Mouse (Mus musculus): ENCODE data around the gene Grrp1. TPM values are rescaled to one million over a fixed set of nuclear protein-coding genes. Genes with fewer than 3 reads are reported as not detected.
A peak's percentile ranks its signal among the peaks of the same experiment; 100 is the strongest.

The Grrp1 gene
- polyA plus RNA-seq, 1 experiment from 2014 or later, result 5.8 TPM

DNA sequence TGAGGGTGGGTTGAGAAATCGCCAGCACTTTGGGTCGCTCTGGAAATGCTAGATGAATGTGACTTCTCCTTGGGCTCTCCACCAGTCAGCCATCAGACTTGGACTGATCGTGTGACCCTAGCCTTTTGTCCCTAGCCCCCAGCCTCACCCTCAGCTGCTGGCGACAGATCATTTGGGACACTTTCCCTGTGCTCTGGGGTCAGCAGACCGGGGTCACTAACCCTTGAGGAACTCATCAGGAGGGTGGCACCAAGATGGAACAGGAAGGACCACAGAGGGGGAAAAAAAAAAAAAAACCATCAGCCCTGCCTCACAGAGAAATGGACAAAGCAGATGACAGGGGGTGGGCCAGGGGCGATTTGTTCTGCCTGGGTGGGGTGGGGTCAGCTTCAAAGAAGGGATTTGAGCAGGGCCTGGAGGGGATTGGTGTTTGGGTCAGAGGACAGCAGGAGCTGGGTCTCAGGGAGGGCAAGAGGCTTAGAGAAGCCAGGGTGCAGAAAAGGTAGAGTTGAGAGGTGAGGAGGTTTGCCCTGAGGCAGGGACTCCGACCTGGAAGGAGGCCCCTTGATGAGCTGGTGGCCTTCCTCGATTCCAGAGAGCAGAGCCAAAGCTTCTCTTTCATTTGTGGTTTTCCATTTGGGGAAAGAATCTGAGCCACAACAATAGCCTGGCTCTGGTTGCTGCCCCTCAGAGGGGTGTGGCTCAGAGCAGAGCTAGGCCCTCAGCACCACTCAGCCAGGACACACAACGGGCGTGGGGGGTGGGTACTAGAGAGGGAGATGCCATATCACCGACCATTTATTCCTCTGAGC lies 3.5 kb upstream of the Grrp1 start:
- Histone ChIP-seq H3K9ac (ENCODE audit: low read length) (no peak overlapping the region), H3K4me3 (ENCODE audit: low read length) (no peak overlapping the region), H3K27ac (ENCODE audit: low read length) (peak overlapping the region; percentile 34), H3K36me3 (ENCODE audit: control insufficient read depth, insufficient read depth) (no peaks in the 10 kb centered on the region), H3K4me2 (ENCODE audit: low read depth, low read length) (peak overlapping the region; percentile 22), H3K4me1 (ENCODE audit: control insufficient read depth, insufficient read depth, low read length) (peaks cover 28% of the 10 kb centered on the region), H3K27me3 (ENCODE audit: control insufficient read depth, insufficient read depth, low read length) (peaks cover 11% of the 10 kb centered on the region), H3K9me3 (replicated peaks; ENCODE audit: control insufficient read depth, low read length) (no peaks in the 10 kb centered on the region)
- ATAC-seq (replicated peaks; ENCODE audit: extremely low read depth, insufficient read depth, low FRiP score), result no peak
- 33% methylated on average over 11 of the region's 11 CpGs for WGBS

GRCm38 (mm10) chr4:134256407-134257197 lies 2.7 kb upstream of the Grrp1 start:
- Histone ChIP-seq H3K4me2 (ENCODE audit: low read depth, low read length) (peak overlapping the region; percentile 22), H3K9ac (ENCODE audit: low read length) (peak overlapping the region; percentile 7; the same call in 1 of the 2 replicates), H3K36me3 (ENCODE audit: control insufficient read depth, insufficient read depth) (no peaks in the 10 kb centered on the region), H3K4me3 (ENCODE audit: low read length) (no peak overlapping the region), H3K4me1 (ENCODE audit: control insufficient read depth, insufficient read depth, low read length) (peaks cover 35% of the 10 kb centered on the region), H3K27ac (ENCODE audit: low read length) (peak overlapping the region; percentile 38), H3K9me3 (replicated peaks; ENCODE audit: control insufficient read depth, low read length) (no peaks in the 10 kb centered on the region), H3K27me3 (ENCODE audit: control insufficient read depth, insufficient read depth, low read length) (peaks cover 19% of the 10 kb centered on the region)
- ATAC-seq (replicated peaks; ENCODE audit: extremely low read depth, insufficient read depth, low FRiP score), result peak; percentile 34; the same call in 1 of the 2 replicates
- 18% methylated on average over 19 of the region's 19 CpGs for WGBS

DNA sequence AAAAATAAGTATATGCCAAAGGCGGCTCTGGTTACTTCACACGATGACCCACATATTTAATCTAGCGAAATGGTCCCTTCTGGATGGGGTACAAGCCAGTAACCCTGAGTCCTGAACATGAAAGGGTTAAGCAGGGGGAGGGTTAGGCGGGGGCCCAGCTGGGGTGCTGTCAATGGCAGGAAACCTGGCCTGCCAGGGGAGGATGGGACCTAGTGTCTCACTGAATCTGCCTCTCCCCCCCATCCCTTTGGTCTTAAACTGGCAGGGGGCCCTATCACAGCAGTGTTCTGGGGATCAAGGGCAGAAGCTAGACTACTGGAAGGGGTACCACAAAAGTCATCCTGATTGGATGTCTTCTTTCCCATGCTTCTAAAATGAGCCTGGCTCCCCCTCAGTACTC lies 1.9 kb upstream of the Grrp1 start:
- Histone ChIP-seq H3K36me3 (ENCODE audit: control insufficient read depth, insufficient read depth) (no peaks in the 10 kb centered on the region), H3K4me2 (ENCODE audit: low read depth, low read length) (peak overlapping the region; percentile 19; the same call in 1 of the 2 replicates), H3K4me3 (ENCODE audit: low read length) (no peak overlapping the region), H3K9me3 (replicated peaks; ENCODE audit: control insufficient read depth, low read length) (no peaks in the 10 kb centered on the region), H3K27ac (ENCODE audit: low read length) (peak overlapping the region; percentile 38), H3K9ac (ENCODE audit: low read length) (no peak overlapping the region), H3K4me1 (ENCODE audit: control insufficient read depth, insufficient read depth, low read length) (peaks cover 40% of the 10 kb centered on the region), H3K27me3 (ENCODE audit: control insufficient read depth, insufficient read depth, low read length) (peaks cover 24% of the 10 kb centered on the region)
- WGBS, result 50% methylated on average over 4 of the region's 4 CpGs
- no peak for ATAC-seq (replicated peaks; ENCODE audit: extremely low read depth, insufficient read depth, low FRiP score)

DNA sequence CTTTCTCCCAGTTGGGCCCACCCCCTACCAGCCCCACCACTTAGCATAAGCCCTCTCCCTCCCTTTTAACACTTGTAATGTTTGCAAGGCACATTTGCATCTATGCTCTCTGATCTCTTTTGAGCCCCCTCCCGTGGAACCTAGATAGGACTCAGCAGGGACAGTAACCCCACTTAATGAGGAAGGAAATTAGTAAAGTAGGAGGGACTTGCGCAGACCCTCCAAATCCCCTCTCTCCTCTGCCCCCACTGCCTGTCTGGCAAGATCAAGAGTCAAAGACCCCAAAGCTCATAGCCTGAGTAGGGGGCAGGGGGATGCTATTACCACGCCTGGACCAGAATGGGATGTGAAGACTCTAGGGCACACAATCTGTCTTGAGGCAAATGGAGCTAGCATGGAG lies 929 bp upstream of the Grrp1 start:
- Histone ChIP-seq H3K9me3 (replicated peaks; ENCODE audit: control insufficient read depth, low read length) (no peaks in the 10 kb centered on the region), H3K27ac (ENCODE audit: low read length) (no peak overlapping the region), H3K4me1 (ENCODE audit: control insufficient read depth, insufficient read depth, low read length) (peaks cover 46% of the 10 kb centered on the region), H3K36me3 (ENCODE audit: control insufficient read depth, insufficient read depth) (no peaks in the 10 kb centered on the region), H3K9ac (ENCODE audit: low read length) (no peak overlapping the region), H3K4me3 (ENCODE audit: low read length) (no peak overlapping the region), H3K27me3 (ENCODE audit: control insufficient read depth, insufficient read depth, low read length) (peaks cover 34% of the 10 kb centered on the region), H3K4me2 (ENCODE audit: low read depth, low read length) (no peak overlapping the region)
- ATAC-seq (replicated peaks; ENCODE audit: extremely low read depth, insufficient read depth, low FRiP score), result no peak
- 60% methylated on average over 3 of the region's 3 CpGs for WGBS

DNA sequence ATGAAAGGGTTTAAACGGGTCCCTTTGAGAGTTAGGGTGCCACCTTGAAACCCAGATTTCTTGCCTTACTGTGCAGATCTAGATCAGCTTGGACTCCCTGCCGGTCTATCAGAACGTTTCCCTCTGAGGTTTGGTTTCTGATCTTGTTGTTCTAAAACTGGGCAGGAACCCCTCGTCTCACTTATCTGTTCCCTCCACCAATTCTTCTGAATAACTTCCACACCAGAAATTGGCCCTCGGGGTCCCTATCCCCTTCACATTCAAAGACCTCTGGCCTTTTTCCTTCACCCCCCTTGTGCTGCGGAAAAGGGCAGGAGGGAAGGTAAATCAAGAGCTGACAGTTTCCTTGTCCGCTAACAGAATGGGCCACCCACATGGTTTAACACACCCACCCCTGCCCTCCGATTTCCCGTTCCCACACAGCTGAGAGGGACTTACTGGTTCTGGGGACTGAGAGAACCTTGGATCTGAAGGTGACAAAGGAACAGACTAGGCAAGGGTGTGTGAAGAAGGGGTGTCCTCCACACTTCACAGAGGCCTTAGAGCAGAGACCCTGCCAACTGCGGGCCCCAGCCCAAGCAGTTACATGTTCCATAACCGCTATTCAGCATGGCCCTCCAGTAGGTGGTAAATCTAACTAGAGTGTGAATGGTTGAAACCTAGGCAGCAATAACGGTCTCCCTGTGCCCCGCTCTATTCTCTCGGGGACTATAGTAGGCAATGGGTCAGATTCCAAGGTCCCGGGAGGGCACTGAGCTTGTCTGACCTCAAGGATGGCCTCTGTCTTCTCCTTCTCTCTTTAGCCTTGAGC lies 790 bp downstream of the Grrp1 start:
- Histone ChIP-seq H3K27me3 (ENCODE audit: control insufficient read depth, insufficient read depth, low read length) (peaks cover 44% of the 10 kb centered on the region), H3K9ac (ENCODE audit: low read length) (peak overlapping the region; percentile 43), H3K27ac (ENCODE audit: low read length) (peak overlapping the region; percentile 60), H3K9me3 (replicated peaks; ENCODE audit: control insufficient read depth, low read length) (no peaks in the 10 kb centered on the region), H3K4me2 (ENCODE audit: low read depth, low read length) (peak overlapping the region; percentile 94), H3K4me1 (ENCODE audit: control insufficient read depth, insufficient read depth, low read length) (peaks cover 46% of the 10 kb centered on the region), H3K36me3 (ENCODE audit: control insufficient read depth, insufficient read depth) (no peaks in the 10 kb centered on the region), H3K4me3 (ENCODE audit: low read length) (peak overlapping the region; percentile 61)
- 43% methylated on average over 15 of the region's 15 CpGs for WGBS
- ATAC-seq (replicated peaks; ENCODE audit: extremely low read depth, insufficient read depth, low FRiP score), result no peak

GRCm38 (mm10) chr4:134252131-134252910 lies 1.6 kb downstream of the Grrp1 start:
- Histone ChIP-seq H3K36me3 (ENCODE audit: control insufficient read depth, insufficient read depth) (no peaks in the 10 kb centered on the region), H3K9me3 (replicated peaks; ENCODE audit: control insufficient read depth, low read length) (no peaks in the 10 kb centered on the region), H3K4me2 (ENCODE audit: low read depth, low read length) (peak overlapping the region; percentile 94), H3K27ac (ENCODE audit: low read length) (peak overlapping the region; percentile 12), H3K4me1 (ENCODE audit: control insufficient read depth, insufficient read depth, low read length) (peaks cover 46% of the 10 kb centered on the region), H3K4me3 (ENCODE audit: low read length) (peak overlapping the region; percentile 61), H3K9ac (ENCODE audit: low read length) (peak overlapping the region; percentile 67), H3K27me3 (ENCODE audit: control insufficient read depth, insufficient read depth, low read length) (peaks cover 48% of the 10 kb centered on the region)
- 28% methylated on average over 22 of the region's 22 CpGs for WGBS
- ATAC-seq (replicated peaks; ENCODE audit: extremely low read depth, insufficient read depth, low FRiP score), result no peak

GRCm38 (mm10) chr4:134251241-134252130 lies 2.4 kb downstream of the Grrp1 start:
- Histone ChIP-seq H3K4me2 (ENCODE audit: low read depth, low read length) (peak overlapping the region; percentile 94), H3K27me3 (ENCODE audit: control insufficient read depth, insufficient read depth, low read length) (peaks cover 53% of the 10 kb centered on the region), H3K4me1 (ENCODE audit: control insufficient read depth, insufficient read depth, low read length) (peaks cover 40% of the 10 kb centered on the region), H3K36me3 (ENCODE audit: control insufficient read depth, insufficient read depth) (no peaks in the 10 kb centered on the region), H3K9me3 (replicated peaks; ENCODE audit: control insufficient read depth, low read length) (no peaks in the 10 kb centered on the region), H3K27ac (ENCODE audit: low read length) (peak overlapping the region; percentile 11; the same call in 1 of the 2 replicates), H3K9ac (ENCODE audit: low read length) (peak overlapping the region; percentile 67), H3K4me3 (ENCODE audit: low read length) (peak overlapping the region; percentile 61)
- WGBS, result 2% methylated on average over 91 of the region's 91 CpGs
- no peak; the same call in 1 of the 2 replicates for ATAC-seq (replicated peaks; ENCODE audit: extremely low read depth, insufficient read depth, low FRiP score)

All from heart, embryonic 16.5 days (tissue).